Mouse (Mus musculus) heart, postnatal 0 days (tissue): Measurements from ENCODE around the gene Rlf. TPM values are rescaled to one million over a fixed set of nuclear protein-coding genes. Genes with fewer than 3 reads are reported as not detected.

Experiments
- ATAC-seq: fragments of 200-750 bp; cut with Nextera tagmentation; 2 replicates; pipeline ENCODE4 v1.8.0; 2017; ENCODE audit warnings: low read depth, moderate number of reproducible peaks, moderate library complexity; ENCODE audit not compliant: insufficient read depth
- DNase-seq: peaks from one replicate; pipeline ENCODE4 v3.0.0-alpha.2; 2016; ENCODE audit warnings: low spot score
- H3K27ac ChIP-seq: fragments of 300-500 bp; sonication (generic); 2 replicates; pipeline ENCODE4 v1.5.1; 2014; ENCODE audit warnings: low read depth, mild to moderate bottlenecking
- H3K27me3 ChIP-seq: fragments of 300-500 bp; sonication (generic); 2 replicates; pipeline ENCODE4 v1.6.1; 2014; ENCODE audit warnings: low read length, mixed read lengths; ENCODE audit not compliant: control insufficient read depth, insufficient read depth
- H3K36me3 ChIP-seq: fragments of 300-500 bp; sonication (generic); replicated peaks from 2 replicates; pipeline ENCODE4 v1.6.1; 2014; ENCODE audit warnings: low read length, mixed read lengths; ENCODE audit not compliant: control insufficient read depth, insufficient read depth
- H3K4me1 ChIP-seq: fragments of 300-500 bp; sonication (generic); 2 replicates; pipeline ENCODE4 v1.6.1; 2014; ENCODE audit warnings: antibody characterized with exemption; ENCODE audit not compliant: control insufficient read depth, insufficient read depth
- H3K4me2 ChIP-seq: fragments of 300-500 bp; sonication (generic); 2 replicates; pipeline ENCODE4 v1.6.1; 2014; ENCODE audit warnings: low read depth, mild to moderate bottlenecking, low read length, moderate library complexity
- H3K4me3 ChIP-seq: fragments of 300-500 bp; sonication (generic); 2 replicates; pipeline ENCODE4 v1.5.1; 2014; ENCODE audit warnings: low read depth, low read length
- H3K9ac ChIP-seq: fragments of 300-500 bp; sonication (generic); replicated peaks from 2 replicates; pipeline ENCODE4 v1.6.1; 2014; ENCODE audit warnings: low read depth, low read length, mixed read lengths
- H3K9me3 ChIP-seq: fragments of 300-500 bp; sonication (generic); replicated peaks from 2 replicates; pipeline ENCODE4 v1.6.1; 2016; ENCODE audit warnings: low read length; ENCODE audit not compliant: control insufficient read depth
- CTCF ChIP-seq: IDR thresholded peaks from 2 replicates; pipeline ENCODE4 v1.5.1; 2016; ENCODE audit warnings: antibody characterized with exemption, control low read depth, low read depth
- EP300 ChIP-seq: IDR thresholded peaks from 2 replicates; pipeline ENCODE4 v1.6.1; 2016; ENCODE audit warnings: antibody characterized with exemption, low read depth
- whole genome bisulfite sequencing: fragments of 180-500 bp; shearing (Covaris S2); extraction: QIAGEN DNeasy Blood & Tissue Kit; methylation state at CpG from one replicate; pipeline ENCODE4 v1.1.7; 2014; 5-methylcytosine and 5-hydroxymethylcytosine counted together
- polyA plus RNA-seq: library from polyadenylated mRNA; unstranded; fragments of >200 nt; fragmentation: Nextera tagmentation; extraction: Ambion mirVana; gene quantifications from 2 replicates; pipeline ENCODE4 v1.2.1, GENCODE M21; 2015
- total RNA-seq: library from RNA; depleted of rRNA; stranded (reverse); fragments of >200 nt; gene quantifications from 2 replicates; pipeline ENCODE4 v1.2.3, GENCODE M21; 2014; ENCODE audit warnings: low replicate concordance

Gene Rlf
- total and polyA plus RNA-seq, 2 experiments from 2014 or later = 10.2 to 20.9 TPM

DNA sequence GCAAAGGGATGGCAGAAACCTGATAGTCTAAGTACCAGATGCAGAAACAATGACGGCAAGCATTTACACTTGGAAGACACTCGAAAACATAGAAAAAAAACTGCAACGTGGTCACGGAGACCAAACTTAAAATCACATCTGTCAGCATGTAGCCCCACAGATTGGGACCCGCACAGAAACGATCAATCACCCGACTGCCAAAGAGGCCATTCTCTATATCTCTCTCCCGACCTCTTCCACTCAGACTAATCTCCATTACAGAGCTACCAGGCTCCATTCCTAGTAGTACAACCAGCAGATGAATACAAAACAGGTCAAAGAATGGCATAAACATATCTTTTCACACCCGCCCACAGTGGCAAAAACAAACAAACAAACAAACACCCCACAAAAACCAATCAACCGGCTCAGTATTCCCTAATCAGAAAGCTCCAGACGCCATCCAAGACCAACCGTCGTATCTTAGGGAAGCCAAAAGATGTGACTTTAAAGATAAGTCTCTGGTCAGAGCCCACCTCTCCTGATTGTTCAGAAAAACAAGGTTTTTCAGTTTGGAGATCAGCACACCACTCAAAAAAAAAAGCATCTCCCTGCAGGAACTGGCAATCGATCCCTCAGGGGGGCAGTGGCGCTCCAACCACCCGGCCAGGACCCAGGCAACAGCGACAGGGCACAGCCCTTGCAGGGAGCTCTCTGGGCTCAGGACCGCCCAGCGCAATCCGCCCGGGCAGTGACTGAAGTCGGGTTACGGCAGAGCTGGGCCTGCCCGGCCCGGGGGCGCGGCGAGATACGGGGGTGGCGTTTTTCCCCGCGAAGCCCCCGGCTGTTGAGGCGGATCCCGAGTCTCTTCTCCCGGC, 720 bp downstream of the Rlf start:
- Histone ChIP-seq H3K4me1 (peaks cover 13% of the 10 kb centered on the region), H3K27ac (peak overlapping the region; percentile 89), H3K4me3 (peak overlapping the region; percentile 97), H3K9ac (peak overlapping the region; percentile 96), H3K27me3 (no peaks in the 10 kb centered on the region), H3K9me3 (no peaks in the 10 kb centered on the region), H3K36me3 (no peaks in the 10 kb centered on the region), H3K4me2 (peak overlapping the region; percentile 92)
- 0 out of 2 replicates have a peak, but pooled peaks have one; percentile 8 for TF ChIP-seq CTCF
- TF ChIP-seq EP300 = no peak
- DNase-seq (peak; percentile 49), ATAC-seq (peak; percentile 85)
- WGBS = under 1% methylated on average over 35 of the region's 36 CpGs

DNA sequence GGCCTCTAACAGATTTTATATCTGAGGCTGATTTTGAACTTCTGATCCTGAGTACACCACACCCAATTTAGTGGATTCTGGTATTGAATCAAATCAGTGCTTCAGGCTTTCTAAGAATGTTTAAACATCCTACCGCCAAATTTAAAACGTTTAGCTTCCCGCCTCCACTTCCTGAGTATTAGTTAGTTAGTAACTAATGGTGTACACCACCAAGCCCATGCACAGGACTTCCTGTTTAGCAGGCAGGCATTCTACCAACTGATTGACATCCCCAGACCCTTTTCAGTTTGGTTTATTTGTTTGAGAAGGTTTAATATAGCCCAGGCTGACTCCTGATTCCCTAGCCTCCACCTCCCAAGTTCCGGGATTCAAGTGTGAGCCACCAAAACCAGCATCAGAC, 6.0 kb downstream of the Rlf start:
- Histone ChIP-seq H3K9me3 (no peaks in the 10 kb centered on the region), H3K27me3 (no peaks in the 10 kb centered on the region), H3K4me3 (no peak overlapping the region), H3K9ac (no peak overlapping the region), H3K4me2 (no peak overlapping the region), H3K36me3 (no peaks in the 10 kb centered on the region), H3K4me1 (peaks cover 11% of the 10 kb centered on the region), H3K27ac (no peak overlapping the region)
- DNase-seq (no peak), ATAC-seq (no peak)
- 78% methylated on average over 4 of the region's 4 CpGs for WGBS
- TF ChIP-seq CTCF (no peak), EP300 (no peak)

DNA sequence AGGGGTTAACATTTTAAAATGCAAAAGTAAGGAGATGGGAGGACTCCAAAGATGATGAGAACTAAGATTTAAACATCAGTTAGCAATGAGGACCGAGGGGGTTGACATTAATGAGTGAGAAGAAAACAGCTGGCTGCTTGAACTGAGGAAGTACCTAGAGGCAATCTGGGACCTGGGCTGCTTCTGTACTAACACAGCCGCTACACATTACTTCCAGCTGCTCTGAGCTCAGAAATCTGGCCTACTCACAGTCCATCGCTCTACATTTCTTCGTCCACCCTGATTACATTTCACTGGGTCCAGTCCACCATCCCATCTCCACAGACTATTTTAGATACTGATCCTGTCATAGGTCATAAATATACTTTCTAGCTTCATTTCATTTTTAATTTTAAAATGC, 17.0 kb downstream of the Rlf start:
- H3K9me3 ChIP-seq = no peaks in the 10 kb centered on the region
- no peak overlapping the region for H3K9ac ChIP-seq
- TF ChIP-seq CTCF = no peak
- TF ChIP-seq EP300 = no peak
- no peaks in the 10 kb centered on the region for H3K27me3 ChIP-seq
- no peak overlapping the region for H3K27ac ChIP-seq
- H3K4me3 ChIP-seq = no peak overlapping the region
- peaks cover 17% of the 10 kb centered on the region for H3K4me1 ChIP-seq
- DNase-seq (no peak), ATAC-seq (no peak)
- no peak overlapping the region for H3K4me2 ChIP-seq
- WGBS = 70% methylated on average over 4 of the region's 4 CpGs
- H3K36me3 ChIP-seq = no peaks in the 10 kb centered on the region

DNA sequence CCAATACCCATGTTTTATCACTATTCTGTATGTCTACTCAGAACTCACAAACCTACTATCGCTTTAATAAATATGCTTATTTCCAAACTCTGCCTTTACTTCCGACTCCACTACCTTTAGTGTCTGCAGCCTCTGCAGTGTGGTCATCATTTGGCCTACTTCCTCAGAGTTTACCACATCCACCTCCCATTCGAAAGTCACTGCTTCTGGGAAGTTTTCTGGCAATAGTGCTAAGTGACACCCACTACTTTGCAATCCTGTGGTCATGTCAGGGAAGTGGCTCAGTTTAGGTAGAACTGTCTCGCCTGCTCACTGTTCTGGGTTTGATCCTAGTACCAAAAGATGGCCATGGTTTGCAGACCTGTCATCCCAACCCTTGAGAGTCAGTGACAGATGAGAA, 17.9 kb downstream of the Rlf start:
- 93% methylated on average over 4 of the region's 4 CpGs for WGBS
- TF ChIP-seq CTCF (no peak), EP300 (no peak)

DNA sequence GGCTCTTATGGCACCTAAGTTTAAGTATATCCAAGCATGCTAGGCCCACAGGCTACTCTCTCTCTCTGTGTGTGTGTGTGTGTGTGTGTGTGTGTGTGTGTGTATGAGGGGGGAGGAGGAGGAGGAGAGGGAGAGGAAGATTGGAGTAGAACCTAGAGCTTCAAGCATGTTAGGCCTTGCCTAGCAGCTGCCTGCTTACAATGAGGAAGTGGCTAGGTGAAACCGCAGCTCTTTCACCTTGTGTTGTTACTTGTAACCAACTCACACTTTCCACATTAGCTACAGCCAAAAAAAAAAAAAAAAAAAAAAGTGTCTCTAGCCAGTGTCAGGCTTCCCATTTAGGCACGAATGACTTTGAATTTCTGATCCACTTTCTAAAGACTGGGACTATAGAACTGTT, 18.7 kb downstream of the Rlf start:
- ATAC-seq (no peak), DNase-seq (no peak)
- Histone ChIP-seq H3K27me3 (no peaks in the 10 kb centered on the region), H3K9ac (no peak overlapping the region), H3K27ac (no peak overlapping the region), H3K4me3 (no peak overlapping the region), H3K9me3 (no peaks in the 10 kb centered on the region), H3K36me3 (no peaks in the 10 kb centered on the region), H3K4me2 (no peak overlapping the region), H3K4me1 (peaks cover 15% of the 10 kb centered on the region)
- 86% methylated on average over 2 of the region's 2 CpGs for WGBS
- no peak for TF ChIP-seq CTCF
- no peak for TF ChIP-seq EP300

More for the DNA sequence above, 17.9 kb downstream of the Rlf start:
- no peaks in the 10 kb centered on the region for H3K36me3 ChIP-seq
- H3K27me3 ChIP-seq = no peaks in the 10 kb centered on the region
- no peaks in the 10 kb centered on the region for H3K9me3 ChIP-seq
- DNase-seq (no peak), ATAC-seq (no peak)
- H3K27ac ChIP-seq = no peak overlapping the region
- no peak overlapping the region for H3K9ac ChIP-seq
- H3K4me1 ChIP-seq = peaks cover 17% of the 10 kb centered on the region
- H3K4me3 ChIP-seq = no peak overlapping the region
- no peak overlapping the region for H3K4me2 ChIP-seq
